Mouse (Mus musculus): Measurements from ENCODE around the gene Nme7.

DNA sequence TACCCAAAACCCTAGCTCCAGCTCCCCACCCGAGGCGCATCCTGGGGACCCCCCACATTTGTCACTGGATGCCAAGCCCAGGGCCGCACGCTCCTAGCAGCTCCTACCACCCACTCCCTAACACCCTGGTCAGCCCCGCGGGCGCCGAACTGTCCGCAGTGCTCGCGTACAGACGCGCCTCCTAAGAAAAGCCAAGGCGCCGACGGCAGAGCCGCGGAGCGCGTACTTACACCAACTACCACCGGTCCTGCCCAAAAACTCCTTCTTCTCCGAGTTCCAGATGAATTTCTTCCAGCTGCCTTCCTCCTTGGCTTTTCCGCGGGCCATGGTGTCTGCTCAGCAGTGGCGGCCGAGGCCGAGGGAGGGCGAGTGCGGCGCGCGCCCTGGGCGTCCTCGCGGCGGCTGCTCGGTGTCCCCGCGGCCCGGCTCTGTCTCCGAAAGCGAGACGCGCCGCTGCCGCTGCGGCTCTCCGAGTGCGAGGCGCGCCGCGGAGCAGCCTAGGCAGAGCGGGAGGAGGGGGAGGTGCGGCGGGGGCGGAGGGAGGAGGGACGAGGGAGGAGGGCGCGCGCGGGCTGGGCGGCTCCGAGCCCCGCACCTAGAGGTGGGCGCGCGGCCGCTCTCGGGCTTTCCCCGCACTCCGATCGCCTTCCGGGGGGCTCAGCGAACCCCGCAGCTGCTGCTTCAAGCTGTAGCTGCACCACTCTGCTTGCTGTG is 153.8 kb downstream of the Nme7 start:
- TF ChIP-seq CTCF (conservative IDR thresholded peaks at IDR 0.05; ENCODE audit: low read length) (no peak), NANOG (IDR thresholded peaks at IDR 0.05; ENCODE audit: borderline replicate concordance, low read length) (no peak)

Measured in E14TG2a.4 (cell line).